Mouse (Mus musculus) olfactory bulb, adult 2 months (tissue): ENCODE data around the gene Gatad2a. TPM values are rescaled to one million over a fixed set of nuclear protein-coding genes. Genes with fewer than 3 reads are reported as not detected.

Experiments used
- H3K27ac ChIP-seq: fragments of 200-500 bp; 2 replicates; pipeline ENCODE4 v1.5.1; 2012; ENCODE audit warnings: low read depth, low read length; ENCODE audit not compliant: insufficient read depth
- H3K4me1 ChIP-seq: fragments of 200-500 bp; 2 replicates; pipeline ENCODE4 v1.6.1; 2012; ENCODE audit warnings: low read length; ENCODE audit not compliant: control insufficient read depth, insufficient read depth
- H3K4me3 ChIP-seq: fragments of 200-500 bp; 2 replicates; pipeline ENCODE4 v1.5.1; 2012; ENCODE audit warnings: mild to moderate bottlenecking, low read depth, low read length, moderate library complexity; ENCODE audit not compliant: insufficient read depth
- CTCF ChIP-seq: fragments of 200-500 bp; IDR thresholded peaks from 2 replicates; pipeline ENCODE4 v1.5.1; 2012; ENCODE audit warnings: low read depth, mild to moderate bottlenecking, low read length, moderate library complexity; ENCODE audit not compliant: insufficient read depth
- POLR2A ChIP-seq: fragments of 200-500 bp; IDR thresholded peaks from 2 replicates; pipeline ENCODE4 v1.6.1; 2012; ENCODE audit warnings: mild to moderate bottlenecking, low read depth, low read length, moderate library complexity; ENCODE audit not compliant: insufficient read depth
- WGBS: fragments of 180-500 bp; shearing (Covaris S2); methylation state at CpG from one replicate; pipeline ENCODE4 v1.1.7; 2018; 5-methylcytosine and 5-hydroxymethylcytosine counted together
- polyA plus RNA-seq: library from polyadenylated mRNA; stranded (reverse); fragments of >200 nt; gene quantifications from 2 replicates; pipeline ENCODE4 v1.2.4, GENCODE M21; 2012; ENCODE audit warnings: low replicate concordance; ENCODE audit not compliant: missing spikeins, insufficient read depth, insufficient read length

Gene Gatad2a
- polyA plus RNA-seq, 1 experiment = not detected

DNA sequence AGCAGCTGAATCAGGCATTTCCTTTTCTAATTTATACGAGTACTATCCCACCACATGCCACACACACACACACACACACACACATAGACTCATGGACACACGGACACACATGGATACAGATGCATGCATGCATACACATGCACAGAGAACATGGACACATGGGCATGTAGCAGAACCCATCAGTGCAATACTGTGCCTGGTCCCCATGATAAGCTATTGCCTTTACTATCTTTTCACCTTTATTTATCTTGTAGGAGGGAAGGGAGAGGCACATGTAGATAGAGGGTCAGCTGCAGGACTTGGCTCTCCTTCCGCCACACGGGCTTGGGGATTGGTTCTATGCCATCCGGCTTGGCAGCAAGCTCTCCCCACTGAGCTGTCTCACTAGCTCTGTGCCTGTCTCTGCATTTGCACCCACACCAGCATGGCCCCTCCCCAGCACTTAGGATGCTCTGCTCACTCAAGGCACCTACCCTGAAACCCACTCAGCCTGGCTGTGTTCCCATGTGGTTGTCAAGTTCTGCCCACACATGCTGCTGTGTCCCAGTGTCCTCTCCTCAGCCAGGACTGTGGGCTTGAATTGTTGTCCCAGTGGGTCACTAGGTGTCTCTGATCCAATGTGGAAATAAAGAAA, 132.7 kb downstream of the Gatad2a start:
- no peak for TF ChIP-seq POLR2A
- no peak for TF ChIP-seq CTCF
- 72% methylated on average over 5 of the region's 5 CpGs for WGBS
- no peak overlapping the region for H3K4me3 ChIP-seq
- H3K27ac ChIP-seq = no peak overlapping the region
- peaks cover 3% of the 10 kb centered on the region; the same call in 1 of the 2 replicates for H3K4me1 ChIP-seq

DNA sequence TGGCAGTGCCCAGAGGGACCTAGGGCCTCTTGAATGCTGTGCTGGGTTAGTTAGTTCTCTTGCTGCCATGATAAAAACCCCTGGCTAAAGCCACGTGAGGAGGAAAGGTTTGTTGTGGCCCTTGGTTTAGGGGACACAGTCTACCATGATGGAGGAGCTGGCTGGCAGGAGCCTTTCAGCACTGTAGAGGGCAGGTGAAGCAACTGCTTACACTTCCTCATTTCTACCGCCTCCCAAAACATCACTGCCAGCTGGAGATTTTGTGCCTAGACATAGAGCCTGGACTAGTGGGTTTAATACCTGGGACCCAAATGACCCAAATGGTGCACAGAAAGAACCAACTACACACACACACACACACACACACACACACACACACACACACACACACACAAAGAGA, 134.9 kb downstream of the Gatad2a start:
- Histone ChIP-seq H3K4me3 (no peak overlapping the region), H3K4me1 (peaks cover 3% of the 10 kb centered on the region; the same call in 1 of the 2 replicates), H3K27ac (no peak overlapping the region)
- 84% methylated on average over 2 of the region's 2 CpGs for WGBS
- no peak for TF ChIP-seq CTCF
- no peak for TF ChIP-seq POLR2A

DNA sequence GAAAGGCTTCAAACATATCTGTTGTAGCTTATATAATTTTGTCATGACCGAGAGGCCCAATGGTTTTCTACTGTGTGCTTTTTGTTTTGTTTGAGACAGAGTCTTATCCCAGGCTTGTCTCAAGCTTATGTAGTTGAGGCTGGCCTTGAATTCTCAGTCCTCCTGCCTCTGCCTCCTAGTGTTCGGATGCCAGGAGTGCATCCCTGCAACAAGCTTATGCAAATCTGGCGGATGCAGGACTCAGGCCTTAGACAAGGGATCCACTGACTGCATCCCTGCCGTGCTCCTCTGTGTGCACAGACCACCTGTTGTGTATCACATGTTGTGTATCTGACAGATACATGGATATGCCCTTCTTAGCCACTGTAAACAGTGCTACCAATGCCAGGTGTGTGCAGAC, 135.4 kb downstream of the Gatad2a start:
- H3K4me3 ChIP-seq = no peak overlapping the region
- TF ChIP-seq POLR2A (no peak), CTCF (no peak)
- H3K27ac ChIP-seq = no peak overlapping the region
- H3K4me1 ChIP-seq = peaks cover 3% of the 10 kb centered on the region; the same call in 1 of the 2 replicates
- 69% methylated on average over 4 of the region's 4 CpGs for WGBS

Other genes starting within 250 kb of the Gatad2a start
- not detected in 2 replicates for gene Zfp963, start 246.4 kb downstream of the Gatad2a start, polyA plus RNA-seq
- gene Gm20422, start 221.5 kb downstream of the Gatad2a start, polyA plus RNA-seq = not detected in 2 replicates
- not detected in 2 replicates for gene Atp13a1, start 205.2 kb downstream of the Gatad2a start, polyA plus RNA-seq
- not detected in 2 replicates for gene Zfp866, start 205.2 kb downstream of the Gatad2a start, polyA plus RNA-seq
- not detected in 2 replicates for gene Gmip, start 187.7 kb downstream of the Gatad2a start, polyA plus RNA-seq
- not detected in 2 replicates for gene Lpar2, start 174.0 kb downstream of the Gatad2a start, polyA plus RNA-seq
- not detected in 2 replicates for gene Pbx4, start 163.9 kb downstream of the Gatad2a start, polyA plus RNA-seq
- gene Cilp2, start 108.7 kb downstream of the Gatad2a start, polyA plus RNA-seq = not detected in 2 replicates
- gene Tssk6, start 94.2 kb downstream of the Gatad2a start, polyA plus RNA-seq = not detected in 2 replicates
- gene Ndufa13, start 93.8 kb downstream of the Gatad2a start, polyA plus RNA-seq = not detected in 2 replicates
- gene Yjefn3, start 93.7 kb downstream of the Gatad2a start, polyA plus RNA-seq = not detected in 2 replicates
- not detected in 2 replicates for gene Mau2, start 46.4 kb upstream of the Gatad2a start, polyA plus RNA-seq
- gene Sugp1, start 46.4 kb upstream of the Gatad2a start, polyA plus RNA-seq = not detected in 2 replicates
- not detected in 2 replicates for gene Tm6sf2, start 76.5 kb upstream of the Gatad2a start, polyA plus RNA-seq
- gene Hapln4, start 87.1 kb upstream of the Gatad2a start, polyA plus RNA-seq = not detected in 2 replicates
- 84.7 TPM in 1 of 2 replicates, not detected in the other for gene Ncan, start 124.5 kb upstream of the Gatad2a start, polyA plus RNA-seq
- gene Nr2c2ap, start 134.9 kb upstream of the Gatad2a start, polyA plus RNA-seq = not detected in 2 replicates
- not detected in 2 replicates for gene Rfxank, start 142.8 kb upstream of the Gatad2a start, polyA plus RNA-seq
- gene Borcs8, start 143.1 kb upstream of the Gatad2a start, polyA plus RNA-seq = not detected in 2 replicates
- gene Mef2b, start 143.3 kb upstream of the Gatad2a start, polyA plus RNA-seq = not detected in 2 replicates
- gene Tmem161a, start 176.0 kb upstream of the Gatad2a start, polyA plus RNA-seq = not detected in 2 replicates
- not detected in 2 replicates for gene Slc25a42, start 215.9 kb upstream of the Gatad2a start, polyA plus RNA-seq
- gene Sugp2, start 237.8 kb upstream of the Gatad2a start, polyA plus RNA-seq = not detected in 2 replicates
- gene Armc6, start 238.1 kb upstream of the Gatad2a start, polyA plus RNA-seq = not detected in 2 replicates